Mouse (Mus musculus): ENCODE results near the gene Olfr374.
"Not testable (repeated sequence)": the region's sequence is repeated elsewhere in the genome, so short reads cannot be mapped to it uniquely, and the experiment has no call there.

Gene Olfr374

DNA sequence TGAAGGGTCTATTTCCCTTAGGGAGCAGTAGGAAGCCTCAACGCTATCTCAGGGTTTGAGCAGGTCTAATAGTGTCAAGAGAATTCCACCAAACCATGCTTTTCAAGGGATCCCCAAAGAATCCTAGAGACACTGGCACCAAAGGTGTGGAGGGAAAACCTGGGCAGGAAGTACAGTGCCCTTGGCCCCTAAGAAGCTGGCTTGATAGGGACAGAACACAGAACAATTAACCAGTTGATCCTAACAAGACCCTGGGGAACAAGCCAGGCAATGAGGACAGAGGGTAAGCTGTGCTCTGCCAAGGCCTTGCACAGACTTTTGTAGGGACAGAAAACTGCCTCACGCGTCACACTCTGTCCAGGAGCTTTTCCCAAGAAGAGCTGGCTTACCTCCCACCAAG lies at the start of gene Olfr374:
TSS of gene Olfr374 (plus strand) at position 301 of the 400 bp plus-strand sequence.
- DNase-seq (ENCODE audit: low spot score in 2 of 2): no peak

DNA sequence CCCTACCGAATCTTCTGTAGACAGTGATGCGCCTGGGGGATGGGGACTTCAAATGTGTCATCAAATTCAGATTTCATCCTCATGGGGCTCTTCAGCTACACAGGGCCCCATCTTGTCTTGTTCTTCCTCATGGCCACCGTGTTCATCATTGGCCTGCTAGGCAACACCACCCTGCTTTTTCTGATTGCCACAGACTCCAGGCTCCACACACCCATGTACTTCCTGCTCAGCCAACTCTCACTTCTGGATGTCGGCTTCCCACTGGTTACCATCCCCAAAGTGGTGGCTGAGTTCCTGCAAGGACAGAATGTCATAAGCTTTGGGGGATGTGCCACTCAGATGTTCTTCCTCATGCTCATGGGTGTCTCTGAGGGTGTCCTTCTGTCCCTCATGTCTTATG lies 49.2 kb upstream of the Olfr374 start:
- not testable (repeated sequence) for DNase-seq (ENCODE audit: low spot score in 2 of 2)

DNA sequence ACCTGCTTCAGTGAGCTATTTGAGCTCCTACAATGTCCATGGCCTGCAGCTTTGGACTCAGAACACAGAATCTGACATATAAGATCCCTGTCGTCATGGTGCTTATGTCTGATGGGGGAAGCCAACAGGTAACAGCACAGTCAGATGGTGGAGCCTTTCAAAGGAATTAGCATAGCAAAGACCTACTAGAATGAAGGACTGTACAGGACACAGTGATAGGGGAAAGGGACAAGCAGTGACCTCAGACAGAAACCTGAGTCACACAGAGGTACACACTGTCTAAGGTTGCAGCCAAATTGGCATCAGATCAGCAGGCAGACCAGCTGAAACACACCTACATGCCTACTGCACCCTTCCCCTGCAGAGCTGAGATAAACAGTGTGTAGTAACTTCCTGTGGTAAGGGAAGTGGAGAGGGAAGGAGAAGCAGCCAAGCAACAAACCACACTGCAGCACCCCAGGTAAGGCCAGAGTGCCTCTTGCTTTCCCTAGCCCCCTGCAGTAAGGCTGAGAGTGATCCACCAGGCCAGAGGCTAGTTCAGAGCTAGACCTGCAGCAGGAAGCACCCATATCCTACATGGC lies 39.9 kb upstream of the Olfr374 start:
- DNase-seq (ENCODE audit: low spot score in 2 of 2): peak; percentile 50 to 61

DNA sequence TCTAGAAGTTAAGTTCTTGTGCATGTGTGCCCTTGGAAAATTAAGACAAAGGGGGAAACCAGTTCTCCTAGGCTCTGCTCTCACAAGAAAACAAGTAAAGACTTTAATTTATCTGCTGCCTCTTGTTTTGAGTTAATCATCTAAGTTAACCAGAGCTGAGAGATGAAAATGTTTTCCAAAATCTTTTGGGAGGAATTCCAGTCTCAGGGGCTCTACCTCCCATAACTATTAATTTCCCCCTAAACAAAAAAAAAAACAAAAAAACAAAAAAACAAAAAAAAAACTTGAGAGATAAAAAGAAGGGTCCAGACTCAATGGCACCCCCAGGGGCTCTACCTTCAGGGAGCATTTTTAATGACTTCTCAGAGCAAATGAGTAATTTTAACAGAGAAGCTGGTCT lies 24.0 kb upstream of the Olfr374 start, which contains the start of gene Olfr373:
TSS of gene Olfr373 (plus strand) at position 301 of the 400 bp plus-strand sequence.
- DNase-seq (ENCODE audit: low spot score in 2 of 2): not testable (repeated sequence)

DNA sequence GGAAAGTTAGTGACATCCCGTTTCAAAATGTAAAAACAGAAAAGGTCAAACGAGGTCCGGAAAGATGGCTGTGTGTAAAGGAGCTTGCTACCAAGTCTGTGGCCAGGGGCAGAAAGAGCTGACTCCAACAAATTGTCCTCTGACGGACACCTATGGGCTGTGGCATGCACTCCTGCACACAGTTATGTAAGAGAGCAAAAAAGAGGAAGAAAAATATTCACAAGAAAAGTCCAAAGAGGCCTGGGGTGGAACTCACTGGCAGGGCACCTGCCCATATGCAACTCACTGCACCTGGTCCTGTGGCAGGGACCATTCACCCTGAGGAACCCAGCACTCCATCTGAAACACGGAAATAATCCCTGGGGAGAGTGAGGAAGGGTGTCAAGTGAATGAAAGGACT lies 22.1 kb upstream of the Olfr374 start:
- peak in 1 of 2 experiments; percentile 27 for DNase-seq (ENCODE audit: low spot score in 2 of 2)

DNA sequence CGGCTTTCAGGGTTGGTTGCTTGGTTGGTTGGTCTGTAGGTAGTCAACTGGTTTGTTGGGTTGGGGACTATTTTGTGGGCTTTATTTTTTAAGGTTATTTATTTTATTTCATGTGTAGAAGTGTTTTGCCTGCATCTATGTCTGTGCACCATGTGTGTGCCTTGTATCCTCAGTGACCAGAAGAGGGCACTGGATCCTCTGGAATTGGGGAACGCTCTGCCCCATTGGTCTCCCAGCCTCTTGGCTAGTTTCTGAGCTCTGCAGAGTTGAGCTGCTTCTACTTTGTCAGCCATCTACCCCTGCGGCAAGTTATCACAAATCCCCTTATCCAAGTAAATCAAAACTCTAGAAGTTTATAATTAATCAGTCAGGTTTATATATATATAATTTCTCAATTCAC lies 19.2 kb upstream of the Olfr374 start:
- not testable (repeated sequence) for DNase-seq (ENCODE audit: low spot score in 2 of 2)

DNA sequence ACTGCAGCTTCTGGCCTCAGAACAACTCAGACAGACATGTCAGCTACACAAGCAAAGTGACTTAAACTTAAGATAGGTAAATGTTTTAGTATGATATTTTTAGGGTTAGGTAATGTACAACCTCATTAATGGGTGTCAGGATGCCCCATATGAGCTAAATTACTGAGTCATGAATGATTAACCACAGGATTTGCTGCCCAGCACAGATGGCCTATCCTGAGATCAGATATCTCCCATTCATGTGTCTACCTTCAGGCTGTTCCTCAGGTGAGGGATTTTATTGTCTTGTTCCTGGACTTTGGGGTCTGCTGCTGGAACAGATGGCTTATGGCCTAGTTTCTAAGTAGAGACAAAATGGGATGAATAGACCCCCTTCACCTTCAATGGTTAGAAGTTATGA lies 10.1 kb upstream of the Olfr374 start:
- DNase-seq (ENCODE audit: low spot score in 2 of 2): not testable (repeated sequence)

DNA sequence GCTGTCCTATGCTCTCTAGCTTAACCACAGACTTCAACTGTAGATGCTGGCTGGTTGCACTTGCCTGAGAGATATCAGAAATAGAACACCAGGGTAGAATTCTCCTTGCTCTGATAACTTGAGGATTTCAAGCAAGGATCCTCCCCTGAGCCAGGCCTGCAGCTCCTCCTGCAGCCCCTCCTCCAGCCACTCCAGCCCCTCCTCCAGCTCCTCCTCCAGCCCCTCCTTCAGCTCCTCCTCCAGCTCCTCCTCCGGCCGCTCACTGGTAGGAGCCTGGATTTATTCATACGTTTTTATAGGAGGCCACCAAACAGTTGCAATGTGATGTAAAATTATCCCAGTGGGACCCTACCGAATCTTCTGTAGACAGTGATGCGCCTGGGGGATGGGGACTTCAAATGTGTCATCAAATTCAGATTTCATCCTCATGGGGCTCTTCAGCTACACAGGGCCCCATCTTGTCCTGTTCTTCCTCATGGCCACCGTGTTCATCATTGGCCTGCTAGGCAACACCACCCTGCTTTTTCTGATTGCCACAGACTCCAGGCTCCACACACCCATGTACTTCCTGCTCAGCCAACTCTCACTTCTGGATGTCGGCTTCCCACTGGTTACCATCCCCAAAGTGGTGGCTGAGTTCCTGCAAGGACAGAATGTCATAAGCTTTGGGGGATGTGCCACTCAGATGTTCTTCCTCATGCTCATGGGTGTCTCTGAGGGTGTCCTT lies 7.3 kb upstream of the Olfr374 start:
- peak; percentile 32 to 37 for DNase-seq (ENCODE audit: low spot score in 2 of 2)

DNA sequence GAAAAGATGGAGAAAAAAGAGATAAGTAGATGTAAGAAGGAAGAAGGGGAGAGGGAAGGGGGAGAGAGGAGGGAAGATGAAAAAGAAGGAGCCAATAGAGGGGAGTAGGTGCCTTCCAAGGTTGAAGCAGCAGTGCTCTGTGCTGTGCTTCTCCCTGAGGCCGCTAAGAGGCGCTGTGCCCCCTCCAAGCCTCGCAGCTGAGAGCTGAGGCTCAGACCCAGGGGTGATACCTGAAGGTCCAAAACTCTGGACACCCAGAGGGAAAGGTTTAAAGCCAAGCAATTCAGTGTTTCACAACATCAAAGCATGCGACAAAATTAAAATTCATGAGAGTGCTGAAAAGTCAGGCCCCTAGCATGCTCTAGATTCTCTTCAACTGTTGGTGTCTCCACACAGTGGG lies 1.7 kb upstream of the Olfr374 start:
- DNase-seq (ENCODE audit: low spot score in 2 of 2): no peak

DNA sequence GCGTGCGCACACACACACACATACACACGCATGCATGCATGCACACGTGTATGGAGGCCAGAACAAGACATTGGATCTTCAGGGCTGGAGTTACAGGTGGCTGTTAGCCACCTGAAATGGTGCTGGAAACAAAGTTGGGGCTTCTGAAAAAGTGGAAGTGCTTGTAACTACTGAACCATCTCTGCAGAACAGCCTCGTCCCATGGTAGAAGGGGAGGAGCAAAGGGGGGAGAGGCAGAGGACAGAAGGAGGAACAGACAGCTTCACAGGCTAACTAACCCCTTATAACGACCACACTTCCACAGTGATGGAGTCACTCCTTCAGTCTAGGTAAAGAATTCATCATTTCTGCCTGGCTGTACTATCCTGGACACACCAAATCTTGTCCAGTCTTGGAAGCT lies 4.0 kb downstream of the Olfr374 start:
- DNase-seq (ENCODE audit: low spot score in 2 of 2): peak; percentile 83 to 85

DNA sequence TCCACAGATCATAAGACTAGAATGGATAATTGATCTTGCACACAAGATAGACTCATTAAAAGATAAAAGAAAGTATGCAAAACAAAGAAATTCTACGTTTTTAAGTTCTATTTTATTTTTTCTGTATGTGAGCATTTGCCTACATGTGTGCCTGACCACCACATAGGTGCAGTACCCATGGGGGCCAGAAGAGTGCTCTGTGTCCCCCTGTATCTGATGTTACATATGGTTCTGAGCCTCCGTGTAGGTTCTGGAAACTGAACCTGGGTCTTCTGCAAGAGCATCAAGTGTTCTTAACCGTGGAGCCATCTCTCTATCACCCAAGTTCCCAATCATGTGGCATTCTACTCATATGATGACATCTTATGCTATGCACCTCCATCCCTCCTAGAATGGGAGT lies 5.6 kb downstream of the Olfr374 start:
- DNase-seq (ENCODE audit: low spot score in 2 of 2): no peak

DNA sequence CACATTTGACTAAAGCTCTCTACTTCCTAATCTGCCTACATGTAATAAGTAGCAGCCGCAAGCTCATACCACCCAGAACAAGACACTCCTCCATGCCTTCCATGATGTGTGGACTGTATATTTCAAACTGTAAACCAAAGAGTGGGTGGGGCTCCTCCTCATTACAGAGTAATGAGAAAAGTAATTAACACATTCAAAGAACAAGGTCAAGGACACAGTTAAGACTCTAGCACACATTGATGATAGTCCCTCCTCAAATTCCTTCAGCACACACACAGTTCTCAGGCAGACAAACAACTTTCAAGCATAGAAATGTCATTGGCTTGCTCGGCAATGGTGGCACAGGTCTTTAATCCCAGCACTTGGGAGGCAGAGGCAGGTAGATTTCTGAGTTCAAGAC lies 8.4 kb downstream of the Olfr374 start:
- no peak for DNase-seq (ENCODE audit: low spot score in 2 of 2)

DNA sequence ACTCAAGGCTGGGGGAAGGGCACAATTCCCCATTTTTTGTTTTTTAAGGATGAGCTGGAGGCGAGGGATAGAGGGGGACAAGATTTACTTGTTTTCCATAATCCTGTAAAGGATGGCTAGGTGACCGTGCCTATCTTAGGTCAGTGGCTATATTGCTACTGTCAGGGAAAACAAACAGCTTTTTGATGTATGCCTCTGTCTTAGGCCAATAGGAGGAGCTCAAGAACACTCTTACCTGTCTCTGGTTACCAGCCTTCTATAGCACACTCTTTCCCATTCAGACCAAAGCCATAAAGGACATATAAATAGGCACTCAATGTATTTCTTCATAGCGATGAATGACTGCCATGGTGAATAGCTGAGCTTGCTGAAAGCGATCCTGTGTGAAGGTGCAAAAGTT lies 11.8 kb downstream of the Olfr374 start:
- no peak for DNase-seq (ENCODE audit: low spot score in 2 of 2)

DNA sequence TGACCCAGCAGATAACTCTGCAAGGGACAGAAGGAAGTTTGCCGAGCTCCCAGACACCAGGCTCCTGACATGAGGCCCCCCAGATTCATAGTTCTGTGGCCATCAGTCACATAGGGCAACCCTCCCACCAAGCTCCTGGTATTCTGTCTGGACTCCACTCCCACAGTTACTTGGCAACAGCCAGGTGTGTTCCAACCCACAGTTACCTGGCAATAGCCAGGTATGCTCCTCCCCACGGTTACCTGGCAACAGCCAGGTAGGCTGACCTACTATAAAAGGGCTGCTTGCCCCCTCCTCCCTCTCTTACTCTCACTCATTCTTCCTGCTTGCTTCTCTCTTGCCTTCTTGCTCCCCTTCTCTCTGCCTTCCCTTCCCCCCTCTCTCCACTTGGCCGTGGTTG lies 14.6 kb downstream of the Olfr374 start:
- DNase-seq (ENCODE audit: low spot score in 2 of 2): not testable (repeated sequence)

DNA sequence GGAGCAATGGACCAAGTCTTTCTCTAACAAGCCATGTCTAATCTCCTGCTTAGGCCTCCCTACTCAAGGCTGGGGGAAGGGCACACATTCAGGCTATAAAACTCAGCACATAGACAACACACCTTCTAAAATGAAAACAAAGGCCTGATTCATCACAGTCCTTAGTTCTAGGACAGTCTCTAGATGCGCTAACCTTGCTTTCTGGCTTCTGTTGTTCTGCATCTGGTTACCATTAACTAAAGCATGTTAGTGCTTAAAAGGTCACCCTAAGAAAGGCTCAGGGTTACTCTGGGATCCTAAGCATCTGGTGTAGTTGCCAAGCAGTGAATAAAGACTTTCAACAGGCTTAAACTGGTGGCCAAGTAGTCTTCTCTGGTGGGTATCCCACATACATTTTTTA lies 15.2 kb downstream of the Olfr374 start:
- no peak for DNase-seq (ENCODE audit: low spot score in 2 of 2)

DNA sequence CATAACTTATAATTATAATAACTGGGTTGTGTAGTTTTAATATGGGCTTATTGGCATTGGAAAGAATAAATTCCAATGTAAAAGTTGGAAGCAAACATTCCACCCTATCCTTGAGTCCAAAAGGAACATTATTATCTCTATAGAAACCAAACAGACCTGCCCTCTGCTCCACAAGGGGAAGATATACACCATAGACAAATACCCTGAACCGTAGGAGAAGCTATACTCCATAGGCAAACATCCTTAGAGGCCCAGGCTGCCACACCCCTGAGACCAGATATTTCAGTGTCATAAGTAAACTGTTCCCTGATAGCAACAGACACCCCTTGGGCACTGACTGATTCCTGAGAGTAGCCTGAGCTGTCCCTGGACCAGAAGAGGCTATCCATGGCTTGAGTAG lies 21.0 kb downstream of the Olfr374 start:
- DNase-seq (ENCODE audit: low spot score in 2 of 2): no peak

DNA sequence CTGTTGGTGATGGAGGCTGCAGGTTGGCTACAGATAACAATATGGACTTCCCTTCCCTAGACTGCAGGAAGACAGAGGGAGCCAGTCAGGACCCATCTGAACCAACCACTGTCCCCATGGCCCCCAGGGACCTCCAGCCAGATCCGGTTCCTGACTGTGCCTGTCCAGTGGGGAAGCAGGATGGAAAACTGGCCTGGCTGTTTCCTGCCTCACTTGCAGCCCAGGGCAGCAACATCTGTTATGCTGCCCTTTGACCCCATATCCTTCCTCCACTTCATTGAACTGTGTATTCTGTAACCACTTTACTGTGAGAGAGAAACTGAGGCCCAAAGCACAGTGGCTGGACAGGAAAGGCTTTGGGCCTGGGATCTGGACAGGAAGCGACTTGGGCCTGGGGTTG lies 24.4 kb downstream of the Olfr374 start:
- DNase-seq (ENCODE audit: low spot score in 2 of 2): no peak

DNA sequence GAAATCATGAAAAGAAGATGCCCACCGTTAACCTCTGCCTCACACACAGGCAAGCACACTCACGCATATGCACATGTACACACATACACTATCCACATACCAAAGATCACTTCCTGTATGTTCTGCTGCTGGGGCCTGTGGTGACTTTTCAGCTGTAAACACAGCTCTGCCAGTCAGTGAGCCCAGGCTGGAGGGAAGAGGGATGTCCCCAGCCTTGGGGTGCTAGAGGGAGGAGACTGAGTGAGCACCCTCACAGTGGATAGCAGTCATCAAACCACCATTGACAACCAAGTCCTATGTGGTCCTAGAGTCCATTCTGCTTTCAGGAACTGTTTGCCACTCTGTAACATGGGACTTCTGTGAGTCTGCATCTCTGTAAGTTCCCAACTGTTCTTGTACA lies 25.1 kb downstream of the Olfr374 start:
- DNase-seq (ENCODE audit: low spot score in 2 of 2): peak in 1 of 2 experiments; percentile 39

DNA sequence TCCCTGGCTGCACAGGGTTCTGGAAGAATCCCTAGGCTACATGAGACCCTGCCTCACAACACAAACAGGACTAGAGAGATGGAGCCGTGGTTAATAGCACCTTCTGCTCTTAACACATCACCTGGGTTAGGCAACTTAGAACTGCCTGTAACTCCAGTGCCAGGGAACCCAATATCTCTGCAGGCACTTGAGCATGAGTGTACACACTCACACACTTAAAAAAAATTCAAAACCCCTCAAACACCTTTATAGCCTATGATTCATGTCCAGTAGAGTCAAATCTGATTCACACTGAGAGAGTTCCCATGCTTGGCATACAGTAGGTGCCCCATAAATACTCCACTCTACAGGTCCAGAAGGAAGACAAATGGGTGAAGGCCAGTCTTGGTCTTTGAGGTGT lies 25.6 kb downstream of the Olfr374 start:
- no peak for DNase-seq (ENCODE audit: low spot score in 2 of 2)

DNA sequence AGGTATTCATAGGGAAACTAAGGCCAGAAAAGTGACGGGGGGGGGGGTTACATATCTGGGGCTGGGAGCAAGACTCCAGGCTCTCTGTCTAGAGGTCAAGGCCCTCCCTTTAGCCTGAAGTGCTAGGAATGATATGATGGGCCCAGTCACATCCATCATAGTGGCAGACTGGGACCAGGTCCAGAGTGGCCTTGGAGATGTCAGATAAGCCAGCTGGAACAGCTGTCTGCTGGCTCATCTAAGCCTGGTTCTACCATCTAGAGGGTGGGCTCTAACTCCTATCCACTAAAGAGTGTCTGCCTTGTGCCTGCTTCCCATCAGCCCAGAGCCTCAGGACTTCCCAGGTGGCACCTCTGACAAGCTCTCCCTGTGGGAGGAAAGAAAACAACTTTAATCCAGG lies 26.1 kb downstream of the Olfr374 start:
- no peak for DNase-seq (ENCODE audit: low spot score in 2 of 2)

DNA sequence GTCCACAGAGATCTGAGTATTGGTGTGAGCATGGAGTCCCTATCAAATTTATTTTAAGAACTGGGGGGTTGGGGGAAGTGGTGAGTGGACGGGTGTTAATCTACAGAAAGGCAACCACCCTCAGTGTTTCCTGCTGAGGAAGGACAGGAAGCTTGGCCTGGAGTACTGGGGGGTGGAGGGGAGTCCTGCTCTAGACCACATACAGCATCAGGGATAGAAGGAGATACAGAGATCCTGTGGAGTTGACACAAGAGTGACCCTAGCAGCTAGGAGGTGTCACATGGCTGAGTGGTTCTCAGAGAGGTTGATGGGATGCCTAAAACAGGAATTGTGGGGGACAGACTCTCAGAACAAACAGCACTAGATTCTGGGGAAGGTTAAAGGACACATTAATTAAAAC lies 26.7 kb downstream of the Olfr374 start:
- DNase-seq (ENCODE audit: low spot score in 2 of 2): no peak

DNA sequence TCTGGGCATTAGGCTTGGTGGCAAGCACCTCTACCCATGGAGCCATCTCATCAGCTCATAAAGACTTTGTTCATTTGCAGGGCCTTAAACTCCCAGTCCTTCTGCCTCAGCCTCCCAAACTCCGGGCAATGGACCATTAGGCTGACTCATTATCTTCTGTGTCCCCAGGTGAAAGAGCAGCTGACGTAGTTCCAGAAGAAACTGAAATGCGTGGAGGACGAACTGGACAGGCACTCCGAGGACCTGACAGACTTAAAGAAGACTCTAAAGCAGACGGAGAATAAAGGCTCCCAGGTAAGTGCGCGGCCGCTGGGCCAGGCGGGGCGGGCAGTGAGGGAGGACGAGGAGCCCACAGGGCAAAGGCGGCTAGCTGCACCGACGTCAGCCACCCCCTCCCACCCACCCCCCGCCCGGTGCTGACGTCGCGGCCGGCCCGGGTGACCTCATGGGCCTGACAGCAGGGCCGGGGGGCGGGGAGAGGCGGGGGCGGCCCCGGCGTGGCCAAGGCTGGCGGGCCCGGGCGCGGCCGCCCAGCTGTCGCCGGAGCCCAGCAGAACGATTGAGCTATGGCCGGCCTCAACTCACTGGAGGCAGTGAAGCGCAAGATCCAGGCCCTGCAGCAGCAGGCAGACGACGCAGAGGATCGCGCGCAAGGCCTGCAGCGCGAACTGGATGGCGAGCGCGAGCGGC lies 28.1 kb downstream of the Olfr374 start, which contains the start of gene Tpm4:
TSS of gene Tpm4 (plus strand) at position 220 of the 690 bp plus-strand sequence.
- peak; percentile 74 to 77 for DNase-seq (ENCODE audit: low spot score in 2 of 2)
